Comparison of ENCODE assay signal across 8 mouse cellular contexts in the genomic region with DNA sequence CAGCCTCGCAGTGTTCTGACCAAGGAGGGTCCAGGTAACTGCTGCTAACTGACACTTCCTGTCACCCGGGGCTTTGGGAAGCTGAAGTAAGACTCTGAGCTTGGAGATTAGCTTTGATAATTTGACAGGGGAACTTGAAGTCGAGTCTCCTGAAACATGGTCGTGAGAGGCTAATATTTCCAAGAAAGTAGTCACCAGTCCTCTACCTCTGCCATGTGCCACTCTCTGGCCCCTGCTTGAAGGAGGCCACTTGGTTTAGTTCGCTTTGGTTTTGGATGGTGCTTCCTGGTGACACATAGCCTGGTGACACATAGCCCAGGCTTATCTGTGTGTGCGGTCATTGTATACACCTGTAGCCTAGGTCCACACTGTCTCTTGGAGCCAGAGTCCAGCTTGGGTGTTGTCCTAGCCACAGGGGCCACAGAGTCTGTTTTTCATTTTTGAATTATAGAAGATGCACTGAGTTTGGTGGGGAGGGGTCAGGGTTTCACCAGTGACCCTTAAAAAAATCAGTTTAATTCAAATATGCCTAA. TPM values are rescaled to one million over a fixed set of nuclear protein-coding genes. Genes with fewer than 3 reads are reported as not detected.
DNase-seq lines count a peak whose midpoint lies in the region; ATAC-seq and TF ChIP-seq lines count a peak whose summit lies in the region.

A gene (plus strand): TSS at position 51 of the 533 bp plus-strand sequence.

- no peaks in the 10 kb centered on the region for H3K9me3 ChIP-seq in heart, embryonic 15.5 days (replicated peaks)
- no peaks in the 10 kb centered on the region for H3K9me3 ChIP-seq in stomach, embryonic 14.5 days (ENCODE audit: control insufficient read depth, low read depth, low read length)

- no peak for TF ChIP-seq POLR2A in bone marrow, adult 2 months (IDR thresholded peaks at IDR 0.05; ENCODE audit: borderline replicate concordance, control insufficient read depth, low read depth, low read length)

- no peaks in the 10 kb centered on the region for H3K36me3 ChIP-seq in heart, embryonic 15.5 days
- no peaks in the 10 kb centered on the region for H3K36me3 ChIP-seq in stomach, embryonic 14.5 days (ENCODE audit: control insufficient read depth, insufficient read depth, low read length)

- no peak within 1 kb of the TSS for H3K27ac ChIP-seq in layer of hippocampus, adult 2 months
- H3K27ac ChIP-seq in bone marrow, adult 2 months (ENCODE audit: control insufficient read depth, insufficient read depth, low read depth, low read length, poor library complexity), result no peak within 1 kb of the TSS
- H3K27ac ChIP-seq in heart, embryonic 15.5 days, result no peak within 1 kb of the TSS
- H3K27ac ChIP-seq in stomach, embryonic 14.5 days (ENCODE audit: low read length), result no peak within 1 kb of the TSS

- H3K4me3 ChIP-seq in layer of hippocampus, adult 2 months, result no peak within 1 kb of the TSS
- H3K4me3 ChIP-seq in bone marrow, adult 2 months (replicated peaks; ENCODE audit: control insufficient read depth, low read depth, low read length), result no peak within 1 kb of the TSS
- no peak within 1 kb of the TSS for H3K4me3 ChIP-seq in heart, embryonic 15.5 days
- no peak within 1 kb of the TSS for H3K4me3 ChIP-seq in stomach, embryonic 14.5 days (ENCODE audit: low read depth, low read length)

- WGBS in bone marrow, adult 2 months, result 23% methylated on average over 6 of the region's 6 CpGs
- 46% methylated on average over 6 of the region's 6 CpGs for WGBS in heart, embryonic 15.5 days
- 56% methylated on average over 6 of the region's 6 CpGs for WGBS in stomach, embryonic 14.5 days

- ATAC-seq in heart, embryonic 15.5 days (replicated peaks; ENCODE audit: insufficient number of reproducible peaks, insufficient read depth, low FRiP score, low read depth), result no peak
- ATAC-seq in stomach, embryonic 14.5 days (ENCODE audit: insufficient number of reproducible peaks, insufficient read depth, low FRiP score, low read depth), result no peak

- H3K4me2 ChIP-seq in heart, embryonic 15.5 days, result no peak within 1 kb of the TSS
- H3K4me2 ChIP-seq in stomach, embryonic 14.5 days (replicated peaks; ENCODE audit: low read depth, low read length), result no peak within 1 kb of the TSS

- DNase-seq in layer of hippocampus, adult 2 months (ENCODE audit: low spot score in 2 of 2), result no peak
- DNase-seq in layer of hippocampus, adult 9-11 months, result no peak
- DNase-seq in left cerebral cortex, postnatal 14 days (ENCODE audit: low spot score in 2 of 2), result no peak
- no peak for DNase-seq in spleen, adult 12 weeks (ENCODE audit: low spot score)
- DNase-seq in urinary bladder, postnatal 4 days (ENCODE audit: low spot score in 2 of 2), result no peak

- intact Hi-C loops in left cerebral cortex, postnatal 14 days (cut with DNase I), result no loop called here

- no peak within 1 kb of the TSS for H3K9ac ChIP-seq in heart, embryonic 15.5 days
- no peak within 1 kb of the TSS for H3K9ac ChIP-seq in stomach, embryonic 14.5 days (replicated peaks; ENCODE audit: low read depth, low read length)

- H3K27me3 ChIP-seq in heart, embryonic 15.5 days, result peaks cover 38% of the 10 kb centered on the region
- no peaks in the 10 kb centered on the region for H3K27me3 ChIP-seq in stomach, embryonic 14.5 days (ENCODE audit: control insufficient read depth, insufficient read depth, low read length)

- TF ChIP-seq CTCF in layer of hippocampus, adult 2 months (conservative IDR thresholded peaks at IDR 0.05), result no peak
- no peak for TF ChIP-seq CTCF in bone marrow, adult 2 months (IDR thresholded peaks at IDR 0.05; ENCODE audit: control insufficient read depth, insufficient read depth, low read length)

- no peaks in the 10 kb centered on the region for H3K4me1 ChIP-seq in bone marrow, adult 2 months (ENCODE audit: control insufficient read depth, insufficient read depth, low read length)
- H3K4me1 ChIP-seq in heart, embryonic 15.5 days (replicated peaks), result peaks cover 12% of the 10 kb centered on the region
- no peaks in the 10 kb centered on the region for H3K4me1 ChIP-seq in stomach, embryonic 14.5 days (ENCODE audit: control insufficient read depth, insufficient read depth, low read length)

RNA-seq across cellular contexts. Expression of the gene that starts here (rescaled TPM):
- total RNA-seq in layer of hippocampus, adult 2 months (2021), result 10 to 100 TPM; 18.9 to 21.6 TPM
- polyA plus RNA-seq in bone marrow, adult 2 months (2011; ENCODE audit: insufficient read depth, insufficient read length, low replicate concordance, missing spikeins), result 13.1 and 27.0 TPM in 2 replicates
- polyA plus RNA-seq in heart, embryonic 15.5 days (2015; fragmentation: Nextera tagmentation; extraction: Ambion mirVana), result 56.9 and 72.2 TPM in 2 replicates
- total RNA-seq in left cerebral cortex, postnatal 14 days (2021), result 10 to 100 TPM; 22.2 to 27.2 TPM
- 38.2 and 42.0 TPM in 2 replicates for polyA plus RNA-seq in stomach, embryonic 14.5 days (2014; fragmentation: Nextera tagmentation; extraction: Ambion mirVana)
